Mouse (Mus musculus) kidney, embryonic 16.5 days (tissue): Measurements from ENCODE around the gene Pax4. TPM values are rescaled to one million over a fixed set of nuclear protein-coding genes. Genes with fewer than 3 reads are reported as not detected.

Experiments
- ATAC-seq: fragments of 200-750 bp; cut with Nextera tagmentation; 2 replicates; pipeline ENCODE4 v1.8.0; 2017; ENCODE audit warnings: moderate TSS enrichment; ENCODE audit not compliant: low FRiP score, low TSS enrichment
- H3K27ac ChIP-seq: fragments of 300-500 bp; sonication (generic); 2 replicates; pipeline ENCODE4 v1.5.1; 2014; ENCODE audit warnings: low read length
- H3K27me3 ChIP-seq: fragments of 300-500 bp; sonication (generic); 2 replicates; pipeline ENCODE4 v1.6.1; 2014; ENCODE audit warnings: low read length, control low read depth, mixed read lengths; ENCODE audit not compliant: insufficient read depth
- H3K36me3 ChIP-seq: fragments of 300-500 bp; sonication (generic); 2 replicates; pipeline ENCODE4 v1.6.1; 2014; ENCODE audit warnings: low read length, control low read depth, mixed read lengths; ENCODE audit not compliant: insufficient read depth
- H3K4me1 ChIP-seq: fragments of 300-500 bp; sonication (generic); 2 replicates; pipeline ENCODE4 v1.6.1; 2014; ENCODE audit warnings: low read length, control low read depth, mixed read lengths; ENCODE audit not compliant: insufficient read depth
- H3K4me2 ChIP-seq: fragments of 300-500 bp; sonication (generic); replicated peaks from 2 replicates; pipeline ENCODE4 v1.6.1; 2014; ENCODE audit warnings: low read depth, low read length
- H3K4me3 ChIP-seq: fragments of 300-500 bp; sonication (generic); 2 replicates; pipeline ENCODE4 v1.5.1; 2014; ENCODE audit warnings: mild to moderate bottlenecking, low read length
- H3K9ac ChIP-seq: fragments of 300-500 bp; sonication (generic); replicated peaks from 2 replicates; pipeline ENCODE4 v1.6.1; 2014; ENCODE audit warnings: low read length
- H3K9me3 ChIP-seq: fragments of 300-500 bp; sonication (generic); 2 replicates; pipeline ENCODE4 v1.6.1; 2016; ENCODE audit warnings: low read length, control low read depth
- WGBS: fragments of 180-500 bp; shearing (Covaris S2); extraction: QIAGEN DNeasy Blood & Tissue Kit; methylation state at CpG from one replicate; pipeline ENCODE4 v1.1.7; 2014; 5-methylcytosine and 5-hydroxymethylcytosine counted together
- polyA plus RNA-seq: library from polyadenylated mRNA; unstranded; fragments of >200 nt; fragmentation: Nextera tagmentation; extraction: Ambion mirVana; gene quantifications from 2 replicates; pipeline ENCODE4 v1.2.1, GENCODE M21; 2015

The Pax4 gene
- polyA plus RNA-seq, 1 experiment from 2014 or later = not detected

- H3K9me3 ChIP-seq = no peaks in the 10 kb centered on the region
- H3K9ac ChIP-seq = no peak overlapping the region
- ATAC-seq = no peak
- H3K36me3 ChIP-seq = no peaks in the 10 kb centered on the region
- no peak overlapping the region for H3K27ac ChIP-seq
- no peak overlapping the region for H3K4me2 ChIP-seq
- peaks cover 1% of the 10 kb centered on the region; the same call in 1 of the 2 replicates for H3K27me3 ChIP-seq
- no peaks in the 10 kb centered on the region for H3K4me1 ChIP-seq
- H3K4me3 ChIP-seq = no peak overlapping the region
Measured at GRCm38 (mm10) chr6:28459221-28459668, 10.1 kb upstream of the Pax4 start.

- H3K27me3 ChIP-seq = peaks cover 36% of the 10 kb centered on the region
- H3K9me3 ChIP-seq = no peaks in the 10 kb centered on the region
- H3K36me3 ChIP-seq = no peaks in the 10 kb centered on the region
- ATAC-seq = no peak
- no peak overlapping the region for H3K27ac ChIP-seq
- no peak overlapping the region for H3K4me2 ChIP-seq
- no peaks in the 10 kb centered on the region for H3K4me1 ChIP-seq
- H3K4me3 ChIP-seq = no peak overlapping the region
- no peak overlapping the region for H3K9ac ChIP-seq
- 3% methylated on average over 12 of the region's 12 CpGs for WGBS
Measured at GRCm38 (mm10) chr6:28450977-28451376, 1.8 kb upstream of the Pax4 start.

GRCm38 (mm10) chr6:28450481-28450880 lies 1.3 kb upstream of the Pax4 start:
- Histone ChIP-seq H3K27me3 (peaks cover 36% of the 10 kb centered on the region), H3K9ac (no peak overlapping the region), H3K27ac (no peak overlapping the region), H3K9me3 (no peaks in the 10 kb centered on the region), H3K36me3 (no peaks in the 10 kb centered on the region), H3K4me2 (no peak overlapping the region), H3K4me3 (no peak overlapping the region), H3K4me1 (no peaks in the 10 kb centered on the region)
- no peak for ATAC-seq
- 10% methylated on average over 5 of the region's 5 CpGs for WGBS

GRCm38 (mm10) chr6:28447937-28448336 lies 1.2 kb downstream of the Pax4 start:
- Histone ChIP-seq H3K9me3 (no peaks in the 10 kb centered on the region), H3K27me3 (peaks cover 26% of the 10 kb centered on the region), H3K4me2 (no peak overlapping the region), H3K4me3 (no peak overlapping the region), H3K4me1 (no peaks in the 10 kb centered on the region), H3K9ac (no peak overlapping the region), H3K36me3 (no peaks in the 10 kb centered on the region), H3K27ac (no peak overlapping the region)
- 79% methylated on average over 7 of the region's 7 CpGs for WGBS
- ATAC-seq = no peak

- Histone ChIP-seq H3K4me3 (no peak overlapping the region), H3K36me3 (peaks cover 5% of the 10 kb centered on the region; the same call in 1 of the 2 replicates), H3K4me2 (no peak overlapping the region), H3K9me3 (no peaks in the 10 kb centered on the region), H3K4me1 (no peaks in the 10 kb centered on the region), H3K27me3 (no peaks in the 10 kb centered on the region), H3K9ac (no peak overlapping the region), H3K27ac (no peak overlapping the region)
- ATAC-seq = no peak
- 79% methylated on average over 6 of the region's 6 CpGs for WGBS
Measured at GRCm38 (mm10) chr6:28431538-28431855, 17.7 kb downstream of the Pax4 start.

- H3K4me2 ChIP-seq = no peak overlapping the region
- H3K9ac ChIP-seq = no peak overlapping the region
- H3K27ac ChIP-seq = no peak overlapping the region
- ATAC-seq = no peak
- H3K4me1 ChIP-seq = no peaks in the 10 kb centered on the region
- H3K4me3 ChIP-seq = no peak overlapping the region
- H3K9me3 ChIP-seq = no peaks in the 10 kb centered on the region
- peaks cover 9% of the 10 kb centered on the region; the same call in 1 of the 2 replicates for H3K36me3 ChIP-seq
- H3K27me3 ChIP-seq = no peaks in the 10 kb centered on the region
- 78% methylated on average over 10 of the region's 10 CpGs for WGBS
Measured at GRCm38 (mm10) chr6:28430795-28431537, 18.2 kb downstream of the Pax4 start.

GRCm38 (mm10) chr6:28429870-28430269 lies 19.3 kb downstream of the Pax4 start:
- 85% methylated on average over 11 of the region's 11 CpGs for WGBS
- peaks cover 17% of the 10 kb centered on the region for H3K36me3 ChIP-seq

GRCm38 (mm10) chr6:28428290-28428689 lies 20.9 kb downstream of the Pax4 start, which contains the start of gene Gcc1:
TSS of gene Gcc1 (minus strand) at chr6:28428390.
- H3K4me3 ChIP-seq = no peak within 1 kb of the TSS
- no peaks in the 10 kb centered on the region for H3K9me3 ChIP-seq
- no peak for ATAC-seq
- H3K4me2 ChIP-seq = no peak within 1 kb of the TSS
- H3K36me3 ChIP-seq = peaks cover 19% of the 10 kb centered on the region
- H3K4me1 ChIP-seq = peaks cover 9% of the 10 kb centered on the region
- WGBS = 90% methylated on average over 3 of the region's 3 CpGs
- H3K27ac ChIP-seq = no peak within 1 kb of the TSS
- H3K27me3 ChIP-seq = no peaks in the 10 kb centered on the region
- no peak within 1 kb of the TSS for H3K9ac ChIP-seq

More at GRCm38 (mm10) chr6:28429870-28430269, 19.3 kb downstream of the Pax4 start:
- no peak overlapping the region for H3K4me3 ChIP-seq
- ATAC-seq = no peak
- H3K27me3 ChIP-seq = no peaks in the 10 kb centered on the region
- no peak overlapping the region for H3K4me2 ChIP-seq
- no peak overlapping the region for H3K27ac ChIP-seq
- H3K9ac ChIP-seq = no peak overlapping the region
- 0 out of 2 replicates have a peak, but pooled peaks cover 1% of the 10 kb centered on the region for H3K4me1 ChIP-seq
- H3K9me3 ChIP-seq = no peaks in the 10 kb centered on the region

GRCm38 (mm10) chr6:28427096-28427839 lies 21.9 kb downstream of the Pax4 start, which contains the start of gene Fscn3:
TSS of gene Fscn3 (plus strand) at chr6:28427789.
- WGBS = 62% methylated on average over 3 of the region's 3 CpGs
- H3K9me3 ChIP-seq = no peaks in the 10 kb centered on the region
- no peak within 1 kb of the TSS for H3K4me3 ChIP-seq
- H3K36me3 ChIP-seq = peaks cover 19% of the 10 kb centered on the region
- H3K27me3 ChIP-seq = no peaks in the 10 kb centered on the region
- H3K4me1 ChIP-seq = peaks cover 12% of the 10 kb centered on the region
- no peak within 1 kb of the TSS for H3K9ac ChIP-seq
- no peak for ATAC-seq
- no peak within 1 kb of the TSS for H3K27ac ChIP-seq
- H3K4me2 ChIP-seq = no peak within 1 kb of the TSS

- no peak for ATAC-seq
- H3K36me3 ChIP-seq = peaks cover 19% of the 10 kb centered on the region
- H3K9me3 ChIP-seq = no peaks in the 10 kb centered on the region
- H3K27ac ChIP-seq = no peak overlapping the region
- 0 out of 2 replicates have a peak overlapping the region, but pooled peaks have one; percentile 94 for H3K9ac ChIP-seq
- 87% methylated on average over 6 of the region's 6 CpGs for WGBS
- peaks cover 28% of the 10 kb centered on the region for H3K4me1 ChIP-seq
- H3K27me3 ChIP-seq = no peaks in the 10 kb centered on the region
- H3K4me3 ChIP-seq = peak overlapping the region; percentile 89; the same call in 1 of the 2 replicates
- H3K4me2 ChIP-seq = no peak overlapping the region
Measured at GRCm38 (mm10) chr6:28425019-28425418, 24.1 kb downstream of the Pax4 start.
